Mouse (Mus musculus) hindbrain, embryonic 14.5 days (tissue): ENCODE data around the gene Gm20929. TPM values are rescaled to one million over a fixed set of nuclear protein-coding genes. Genes with fewer than 3 reads are reported as not detected.
"Not testable (repeated sequence)": the region's sequence is repeated elsewhere in the genome, so short reads cannot be mapped to it uniquely, and the experiment has no call there.

Source experiments
- ATAC-seq: fragments of 200-750 bp; cut with Nextera tagmentation; 2 replicates; pipeline ENCODE4 v1.8.0; 2017; ENCODE audit warnings: moderate number of reproducible peaks, mild to moderate bottlenecking, moderate TSS enrichment, moderate library complexity; ENCODE audit not compliant: low FRiP score
- DNase-seq: peaks from one replicate; pipeline ENCODE4 v3.0.0-alpha.2; 2015; ENCODE audit warnings: low spot score
- H3K27ac ChIP-seq: fragments of 300-500 bp; sonication (generic); 2 replicates; pipeline ENCODE4 v1.5.1; 2014; ENCODE audit warnings: mild to moderate bottlenecking, moderate library complexity
- H3K27me3 ChIP-seq: fragments of 300-500 bp; sonication (generic); 2 replicates; pipeline ENCODE4 v1.6.1; 2014; ENCODE audit warnings: mild to moderate bottlenecking, low read length, mixed read lengths; ENCODE audit not compliant: control insufficient read depth, insufficient read depth
- H3K36me3 ChIP-seq: fragments of 300-500 bp; sonication (generic); replicated peaks from 2 replicates; pipeline ENCODE4 v1.6.1; 2014; ENCODE audit not compliant: control insufficient read depth, insufficient read depth
- H3K4me1 ChIP-seq: fragments of 300-500 bp; sonication (generic); replicated peaks from 2 replicates; pipeline ENCODE4 v1.6.1; 2014; ENCODE audit warnings: antibody characterized with exemption, low read length, mixed read lengths; ENCODE audit not compliant: control insufficient read depth, insufficient read depth
- H3K4me2 ChIP-seq: fragments of 300-500 bp; sonication (generic); replicated peaks from 2 replicates; pipeline ENCODE4 v1.6.1; 2014; ENCODE audit warnings: mild to moderate bottlenecking, moderate library complexity
- H3K4me3 ChIP-seq: fragments of 300-500 bp; sonication (generic); replicated peaks from 2 replicates; pipeline ENCODE4 v1.5.1; 2014; ENCODE audit warnings: mild to moderate bottlenecking, low read length
- H3K9ac ChIP-seq: fragments of 300-500 bp; sonication (generic); 2 replicates; pipeline ENCODE4 v1.6.1; 2014
- H3K9me3 ChIP-seq: fragments of 300-500 bp; sonication (generic); 2 replicates; pipeline ENCODE4 v1.6.1; 2016; ENCODE audit warnings: low read length; ENCODE audit not compliant: control insufficient read depth
- WGBS: fragments of 180-500 bp; shearing (Covaris S2); extraction: QIAGEN DNeasy Blood & Tissue Kit; methylation state at CpG from one replicate; pipeline ENCODE4 v1.1.7; 2014; 5-methylcytosine and 5-hydroxymethylcytosine counted together
- polyA plus RNA-seq: library from polyadenylated mRNA; unstranded; fragments of >200 nt; fragmentation: Nextera tagmentation; extraction: Ambion mirVana; gene quantifications from 2 replicates; pipeline ENCODE4 v1.2.1, GENCODE M21; 2014

The Gm20929 gene
- not detected in 2 replicates for polyA plus RNA-seq

- DNase-seq, H3K27me3 ChIP-seq, H3K4me1 ChIP-seq, H3K4me3 ChIP-seq, H3K36me3 ChIP-seq, ATAC-seq, H3K9me3 ChIP-seq, H3K9ac ChIP-seq, H3K27ac ChIP-seq, H3K4me2 ChIP-seq: not testable (repeated sequence)
- no CpG with 5 or more reads among the region's 6 CpGs for WGBS
Observed at GRCm38 (mm10) chrY:53843649-53844048, at the start of gene Gm20929. Gene Gm20929, plus strand, starts transcription at chrY:53843949.
